Mouse (Mus musculus): ENCODE data around the gene Cdh24. TPM values are rescaled to one million over a fixed set of nuclear protein-coding genes. Genes with fewer than 3 reads are reported as not detected.

The Cdh24 gene
- polyA plus RNA-seq, 1 experiment, result 4.3 TPM

GRCm38 (mm10) chr14:54646898-54647636, 5.9 kb upstream of the Cdh24 start:
- H3K36me3 ChIP-seq (ENCODE audit: control insufficient read depth, insufficient read depth), result peaks cover 51% of the 10 kb centered on the region
- H3ac ChIP-seq (ENCODE audit: control insufficient read depth, insufficient read length), result no peak overlapping the region
- H3K4me2 ChIP-seq (ENCODE audit: low read depth), result no peak overlapping the region
- H3K79me2 ChIP-seq (ENCODE audit: control insufficient read depth, insufficient read depth), result peaks cover 12% of the 10 kb centered on the region
- TF ChIP-seq E2F4 (IDR thresholded peaks at IDR 0.05; ENCODE audit: insufficient read depth), result no peak
- TF ChIP-seq POLR2AphosphoS2 (IDR thresholded peaks at IDR 0.05; ENCODE audit: insufficient read length, low read depth), result no peak
- TF ChIP-seq CEBPB (IDR thresholded peaks at IDR 0.05; ENCODE audit: insufficient read depth, poor library complexity, severe bottlenecking), result no peak
- no peak for TF ChIP-seq USF1 (IDR thresholded peaks at IDR 0.05; ENCODE audit: low read depth)
- TF ChIP-seq POLR2A (IDR thresholded peaks at IDR 0.05; ENCODE audit: insufficient read length, low read depth), result no peak
- no peaks in the 10 kb centered on the region for H3K27me3 ChIP-seq (ENCODE audit: control insufficient read depth, insufficient read depth, insufficient read length)
- H3K4me3 ChIP-seq, result no peak overlapping the region

- Histone ChIP-seq H3K79me2 (ENCODE audit: control insufficient read depth, insufficient read depth) (peaks cover 8% of the 10 kb centered on the region), H3ac (ENCODE audit: control insufficient read depth, insufficient read length) (no peak overlapping the region), H3K36me3 (ENCODE audit: control insufficient read depth, insufficient read depth) (peaks cover 51% of the 10 kb centered on the region), H3K4me3 (no peak overlapping the region), H3K27me3 (ENCODE audit: control insufficient read depth, insufficient read depth, insufficient read length) (no peaks in the 10 kb centered on the region), H3K4me2 (ENCODE audit: low read depth) (no peak overlapping the region)
- TF ChIP-seq SRF (IDR thresholded peaks at IDR 0.05; ENCODE audit: control insufficient read depth, insufficient read length, low read depth) (no peak), POLR2AphosphoS2 (IDR thresholded peaks at IDR 0.05; ENCODE audit: insufficient read length, low read depth) (no peak), POLR2A (IDR thresholded peaks at IDR 0.05; ENCODE audit: insufficient read length, low read depth) (no peak), USF1 (IDR thresholded peaks at IDR 0.05; ENCODE audit: low read depth) (no peak), TCF3 (IDR thresholded peaks at IDR 0.05; ENCODE audit: insufficient read length, low read depth) (no peak), REST (IDR thresholded peaks at IDR 0.05; ENCODE audit: insufficient read depth, insufficient read length) (no peak), CEBPB (IDR thresholded peaks at IDR 0.05; ENCODE audit: insufficient read depth, poor library complexity, severe bottlenecking) (no peak), E2F4 (IDR thresholded peaks at IDR 0.05; ENCODE audit: insufficient read depth) (no peak)
These were observed 5.3 kb upstream of the Cdh24 start for GRCm38 (mm10) chr14:54646455-54646854.

GRCm38 (mm10) chr14:54644294-54644693, 3.1 kb upstream of the Cdh24 start:
- H3K79me2 ChIP-seq (ENCODE audit: control insufficient read depth, insufficient read depth), result peaks cover 8% of the 10 kb centered on the region
- H3K4me3 ChIP-seq, result no peak overlapping the region
- H3K27me3 ChIP-seq (ENCODE audit: control insufficient read depth, insufficient read depth, insufficient read length), result no peaks in the 10 kb centered on the region
- H3K4me2 ChIP-seq (ENCODE audit: low read depth), result no peak overlapping the region
- no peak for TF ChIP-seq MYOD1 (IDR thresholded peaks at IDR 0.05; ENCODE audit: control insufficient read depth in 1 of 3, insufficient read length in 2 of 3, low read depth in 2 of 3)
- TF ChIP-seq REST (IDR thresholded peaks at IDR 0.05; ENCODE audit: insufficient read depth, insufficient read length), result no peak
- TF ChIP-seq POLR2A (IDR thresholded peaks at IDR 0.05; ENCODE audit: insufficient read length, low read depth), result peak; percentile 30
- peak; percentile 19 for TF ChIP-seq POLR2AphosphoS2 (IDR thresholded peaks at IDR 0.05; ENCODE audit: insufficient read length, low read depth)
- no peak overlapping the region for H3ac ChIP-seq (ENCODE audit: control insufficient read depth, insufficient read length)
- peaks cover 51% of the 10 kb centered on the region for H3K36me3 ChIP-seq (ENCODE audit: control insufficient read depth, insufficient read depth)

GRCm38 (mm10) chr14:54643011-54643410, 1.8 kb upstream of the Cdh24 start:
- Histone ChIP-seq H3K4me2 (ENCODE audit: low read depth) (no peak overlapping the region), H3K36me3 (ENCODE audit: control insufficient read depth, insufficient read depth) (peaks cover 42% of the 10 kb centered on the region), H3K79me2 (ENCODE audit: control insufficient read depth, insufficient read depth) (no peaks in the 10 kb centered on the region), H3ac (ENCODE audit: control insufficient read depth, insufficient read length) (no peak overlapping the region), H3K4me3 (no peak overlapping the region), H3K27me3 (ENCODE audit: control insufficient read depth, insufficient read depth, insufficient read length) (no peaks in the 10 kb centered on the region)
- no peak for TF ChIP-seq MYOD1 (IDR thresholded peaks at IDR 0.05; ENCODE audit: control insufficient read depth in 1 of 3, insufficient read length in 2 of 3, low read depth in 2 of 3)
- TF ChIP-seq CEBPB (IDR thresholded peaks at IDR 0.05; ENCODE audit: insufficient read depth, poor library complexity, severe bottlenecking), result peak; percentile 89; the same call in 1 of the 2 replicates

- H3K36me3 ChIP-seq (ENCODE audit: control insufficient read depth, insufficient read depth), result peaks cover 37% of the 10 kb centered on the region
- H3K4me3 ChIP-seq, result peak overlapping the region; percentile 37
- no peaks in the 10 kb centered on the region for H3K79me2 ChIP-seq (ENCODE audit: control insufficient read depth, insufficient read depth)
- no peak overlapping the region for H3K4me2 ChIP-seq (ENCODE audit: low read depth)
- H3ac ChIP-seq (ENCODE audit: control insufficient read depth, insufficient read length), result no peak overlapping the region
- TF ChIP-seq E2F4 (IDR thresholded peaks at IDR 0.05; ENCODE audit: insufficient read depth) (no peak), POLR2AphosphoS2 (IDR thresholded peaks at IDR 0.05; ENCODE audit: insufficient read length, low read depth) (peak; percentile 56)
- no peaks in the 10 kb centered on the region for H3K27me3 ChIP-seq (ENCODE audit: control insufficient read depth, insufficient read depth, insufficient read length)
These were observed 1.2 kb upstream of the Cdh24 start for GRCm38 (mm10) chr14:54642224-54642944.

- Histone ChIP-seq H3K4me2 (ENCODE audit: low read depth) (peak within 1 kb of the TSS; percentile 88), H3ac (ENCODE audit: control insufficient read depth, insufficient read length) (peak within 1 kb of the TSS; percentile 80), H3K4me3 (peak within 1 kb of the TSS; percentile 37), H3K36me3 (ENCODE audit: control insufficient read depth, insufficient read depth) (peaks cover 25% of the 10 kb centered on the region), H3K27me3 (ENCODE audit: control insufficient read depth, insufficient read depth, insufficient read length) (no peaks in the 10 kb centered on the region), H3K79me2 (ENCODE audit: control insufficient read depth, insufficient read depth) (no peaks in the 10 kb centered on the region)
- TF ChIP-seq TCF3 (IDR thresholded peaks at IDR 0.05; ENCODE audit: insufficient read length, low read depth) (no peak), TCF12 (IDR thresholded peaks at IDR 0.05; ENCODE audit: insufficient read depth, poor library complexity, severe bottlenecking) (no peak), POLR2A (IDR thresholded peaks at IDR 0.05; ENCODE audit: insufficient read length, low read depth) (no peak), MYOD1 (IDR thresholded peaks at IDR 0.05; ENCODE audit: control insufficient read depth in 1 of 3, insufficient read length in 2 of 3, low read depth in 2 of 3) (no peak), USF1 (IDR thresholded peaks at IDR 0.05; ENCODE audit: low read depth) (no peak), SRF (IDR thresholded peaks at IDR 0.05; ENCODE audit: control insufficient read depth, insufficient read length, low read depth) (no peak)
These were observed 239 bp downstream of the Cdh24 start, which contains the start of gene Gm17606 for GRCm38 (mm10) chr14:54640946-54641304. TSS of gene Gm17606 (plus strand) at chr14:54640952.
